Mouse (Mus musculus): ENCODE results near the gene Ltbp2. TPM values are rescaled to one million over a fixed set of nuclear protein-coding genes. Genes with fewer than 3 reads are reported as not detected.

The Ltbp2 gene
- polyA plus RNA-seq, 1 experiment from 2014 or later = 0.05 TPM

DNA sequence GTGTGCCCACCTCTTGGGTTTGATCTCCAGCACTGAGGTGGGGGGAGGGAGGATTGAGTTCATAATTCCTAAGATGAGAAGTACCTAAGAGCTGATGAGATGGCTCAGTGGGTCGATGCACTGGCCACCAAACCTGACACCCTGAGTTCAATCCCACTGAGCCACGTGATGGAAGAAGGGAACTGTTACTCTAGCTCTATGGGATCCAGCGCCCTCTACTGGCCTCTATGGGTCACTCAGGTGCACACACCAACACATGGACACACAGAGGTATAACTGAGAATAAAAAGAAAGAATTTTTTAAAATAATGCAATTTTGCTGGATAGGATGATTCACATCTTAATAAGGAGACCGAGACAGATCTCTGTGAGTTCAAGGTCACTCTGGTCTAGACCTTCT, 57.8 kb downstream of the Ltbp2 start:
- DNase-seq (ENCODE audit: low spot score, missing footprints) (no peak), ATAC-seq (ENCODE audit: low FRiP score) (no peak)
- H3K9me3 ChIP-seq (ENCODE audit: control insufficient read depth, low read length) = no peaks in the 10 kb centered on the region
- no peak overlapping the region for H3K27ac ChIP-seq (ENCODE audit: low read depth, low read length)
- H3K36me3 ChIP-seq (ENCODE audit: control insufficient read depth, insufficient read depth, low read length) = no peaks in the 10 kb centered on the region
- H3K4me1 ChIP-seq (ENCODE audit: control insufficient read depth, insufficient read depth, low read length) = no peaks in the 10 kb centered on the region
- no peak overlapping the region for H3K4me3 ChIP-seq (ENCODE audit: low read depth, low read length)
- no peak overlapping the region for H3K9ac ChIP-seq (ENCODE audit: low read length)
- WGBS = 68% methylated on average over 4 of the region's 4 CpGs
- no peaks in the 10 kb centered on the region for H3K27me3 ChIP-seq (ENCODE audit: control insufficient read depth, insufficient read depth, low read length)
- no peak overlapping the region for H3K4me2 ChIP-seq

GRCm38 (mm10) chr12:84814663-84815325, 61.5 kb downstream of the Ltbp2 start:
- Histone ChIP-seq H3K9ac (ENCODE audit: low read length) (no peak overlapping the region), H3K4me3 (ENCODE audit: low read depth, low read length) (no peak overlapping the region), H3K9me3 (ENCODE audit: control insufficient read depth, low read length) (no peaks in the 10 kb centered on the region), H3K4me1 (ENCODE audit: control insufficient read depth, insufficient read depth, low read length) (no peaks in the 10 kb centered on the region), H3K27ac (ENCODE audit: low read depth, low read length) (no peak overlapping the region), H3K4me2 (no peak overlapping the region), H3K27me3 (ENCODE audit: control insufficient read depth, insufficient read depth, low read length) (no peaks in the 10 kb centered on the region), H3K36me3 (ENCODE audit: control insufficient read depth, insufficient read depth, low read length) (no peaks in the 10 kb centered on the region)
- DNase-seq (ENCODE audit: low spot score, missing footprints) (no peak), ATAC-seq (ENCODE audit: low FRiP score) (no peak)
- WGBS = 76% methylated on average over 3 of the region's 3 CpGs

DNA sequence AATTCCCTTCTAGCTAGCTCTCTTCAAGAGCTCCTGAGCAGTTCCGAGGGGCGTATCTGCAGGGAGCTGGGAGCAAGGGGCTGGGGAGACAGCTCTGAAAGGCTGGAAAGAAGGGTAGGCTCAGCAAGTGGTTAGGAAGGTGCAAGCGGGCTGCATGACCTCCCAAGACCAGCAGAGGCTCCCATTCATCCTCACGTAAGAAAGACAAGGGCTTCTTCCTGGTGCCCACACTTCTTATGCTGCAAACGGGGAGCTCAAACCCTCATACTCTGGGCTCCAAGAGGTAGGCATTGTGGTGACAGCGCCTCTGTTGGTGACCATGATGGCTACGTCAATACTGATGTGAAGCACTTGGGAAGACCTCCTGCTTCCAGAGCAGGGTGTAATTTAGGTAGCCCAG, 62.6 kb downstream of the Ltbp2 start:
- Histone ChIP-seq H3K27ac (ENCODE audit: low read depth, low read length) (no peak overlapping the region), H3K27me3 (ENCODE audit: control insufficient read depth, insufficient read depth, low read length) (no peaks in the 10 kb centered on the region), H3K9me3 (ENCODE audit: control insufficient read depth, low read length) (no peaks in the 10 kb centered on the region), H3K4me2 (no peak overlapping the region), H3K4me1 (ENCODE audit: control insufficient read depth, insufficient read depth, low read length) (no peaks in the 10 kb centered on the region), H3K36me3 (ENCODE audit: control insufficient read depth, insufficient read depth, low read length) (no peaks in the 10 kb centered on the region), H3K9ac (ENCODE audit: low read length) (no peak overlapping the region), H3K4me3 (ENCODE audit: low read depth, low read length) (no peak overlapping the region)
- peak; percentile 19 for DNase-seq (ENCODE audit: low spot score, missing footprints)
- 44% methylated on average over 7 of the region's 7 CpGs for WGBS
- no peak for ATAC-seq (ENCODE audit: low FRiP score)

DNA sequence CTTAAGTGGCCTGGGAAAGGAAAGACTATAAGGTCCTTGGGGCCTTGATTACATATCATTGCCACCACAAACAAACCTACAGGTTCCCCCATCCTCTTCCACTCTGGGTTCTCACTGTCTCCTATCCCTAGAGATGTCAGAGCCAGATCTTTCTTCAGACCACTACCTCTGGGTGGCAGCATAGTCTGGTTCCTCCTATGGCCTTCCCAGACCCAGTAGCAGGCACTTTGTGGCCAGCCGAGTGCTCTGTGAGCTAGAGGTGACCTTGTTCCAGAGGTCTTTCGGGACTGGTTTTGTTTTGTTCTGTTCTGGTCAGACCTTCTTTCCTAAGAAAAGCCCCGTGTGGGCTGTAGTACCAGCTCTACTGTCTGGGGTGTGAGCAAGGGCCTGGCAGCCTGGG, 64.3 kb downstream of the Ltbp2 start:
- no peak for DNase-seq (ENCODE audit: low spot score, missing footprints)
- Histone ChIP-seq H3K27ac (ENCODE audit: low read depth, low read length) (no peak overlapping the region), H3K9ac (ENCODE audit: low read length) (no peak overlapping the region), H3K4me1 (ENCODE audit: control insufficient read depth, insufficient read depth, low read length) (no peaks in the 10 kb centered on the region), H3K36me3 (ENCODE audit: control insufficient read depth, insufficient read depth, low read length) (no peaks in the 10 kb centered on the region), H3K9me3 (ENCODE audit: control insufficient read depth, low read length) (no peaks in the 10 kb centered on the region), H3K4me3 (ENCODE audit: low read depth, low read length) (no peak overlapping the region), H3K27me3 (ENCODE audit: control insufficient read depth, insufficient read depth, low read length) (no peaks in the 10 kb centered on the region), H3K4me2 (no peak overlapping the region)
- no peak for ATAC-seq (ENCODE audit: low FRiP score)
- WGBS = 65% methylated on average over 3 of the region's 3 CpGs

DNA sequence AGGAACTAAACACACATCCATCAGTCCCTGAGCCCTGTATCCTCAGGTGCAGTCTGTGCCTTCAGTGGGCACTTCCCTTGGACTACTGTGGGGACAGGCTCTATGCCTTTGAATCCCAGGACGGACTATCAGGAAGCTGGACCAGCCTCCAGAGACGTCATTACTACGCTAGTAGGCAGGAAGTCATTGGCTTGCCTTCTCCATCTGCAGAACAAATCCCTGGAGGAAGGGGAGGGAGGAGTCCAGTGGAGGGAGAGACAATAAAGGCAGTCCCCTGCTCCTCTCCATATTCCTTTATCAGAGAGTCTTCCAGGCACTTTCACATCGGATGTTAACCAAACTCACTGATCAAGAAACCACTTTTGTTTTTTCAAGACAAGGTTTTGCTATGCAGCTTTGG, 64.8 kb downstream of the Ltbp2 start:
- Histone ChIP-seq H3K27me3 (ENCODE audit: control insufficient read depth, insufficient read depth, low read length) (no peaks in the 10 kb centered on the region), H3K9ac (ENCODE audit: low read length) (no peak overlapping the region), H3K36me3 (ENCODE audit: control insufficient read depth, insufficient read depth, low read length) (no peaks in the 10 kb centered on the region), H3K27ac (ENCODE audit: low read depth, low read length) (no peak overlapping the region), H3K4me3 (ENCODE audit: low read depth, low read length) (no peak overlapping the region), H3K4me2 (no peak overlapping the region), H3K9me3 (ENCODE audit: control insufficient read depth, low read length) (no peaks in the 10 kb centered on the region), H3K4me1 (ENCODE audit: control insufficient read depth, insufficient read depth, low read length) (no peaks in the 10 kb centered on the region)
- no peak for DNase-seq (ENCODE audit: low spot score, missing footprints)
- WGBS = 59% methylated on average over 4 of the region's 4 CpGs
- ATAC-seq (ENCODE audit: low FRiP score) = no peak

- Histone ChIP-seq H3K27ac (ENCODE audit: low read depth, low read length) (no peak overlapping the region), H3K9ac (ENCODE audit: low read length) (no peak overlapping the region), H3K4me3 (ENCODE audit: low read depth, low read length) (no peak overlapping the region), H3K36me3 (ENCODE audit: control insufficient read depth, insufficient read depth, low read length) (no peaks in the 10 kb centered on the region), H3K9me3 (ENCODE audit: control insufficient read depth, low read length) (no peaks in the 10 kb centered on the region), H3K4me2 (no peak overlapping the region), H3K4me1 (ENCODE audit: control insufficient read depth, insufficient read depth, low read length) (no peaks in the 10 kb centered on the region), H3K27me3 (ENCODE audit: control insufficient read depth, insufficient read depth, low read length) (no peaks in the 10 kb centered on the region)
- WGBS = 70% methylated on average over 1 of the region's 1 CpGs
- DNase-seq (ENCODE audit: low spot score, missing footprints) (no peak), ATAC-seq (ENCODE audit: low FRiP score) (no peak)
Observed at GRCm38 (mm10) chr12:84810810-84811209, 65.5 kb downstream of the Ltbp2 start.

- Histone ChIP-seq H3K9ac (ENCODE audit: low read length) (no peak overlapping the region), H3K27me3 (ENCODE audit: control insufficient read depth, insufficient read depth, low read length) (no peaks in the 10 kb centered on the region), H3K4me2 (no peak overlapping the region), H3K4me1 (ENCODE audit: control insufficient read depth, insufficient read depth, low read length) (no peaks in the 10 kb centered on the region), H3K27ac (ENCODE audit: low read depth, low read length) (no peak overlapping the region), H3K9me3 (ENCODE audit: control insufficient read depth, low read length) (no peaks in the 10 kb centered on the region), H3K4me3 (ENCODE audit: low read depth, low read length) (no peak overlapping the region), H3K36me3 (ENCODE audit: control insufficient read depth, insufficient read depth, low read length) (no peaks in the 10 kb centered on the region)
- 80% methylated on average over 6 of the region's 6 CpGs for WGBS
- DNase-seq (ENCODE audit: low spot score, missing footprints) (no peak), ATAC-seq (ENCODE audit: low FRiP score) (no peak)
Observed at GRCm38 (mm10) chr12:84809033-84809432, 67.3 kb downstream of the Ltbp2 start.

- no peaks in the 10 kb centered on the region for H3K36me3 ChIP-seq (ENCODE audit: control insufficient read depth, insufficient read depth, low read length)
- H3K27me3 ChIP-seq (ENCODE audit: control insufficient read depth, insufficient read depth, low read length) = no peaks in the 10 kb centered on the region
- no peak overlapping the region for H3K4me2 ChIP-seq
- no peaks in the 10 kb centered on the region for H3K4me1 ChIP-seq (ENCODE audit: control insufficient read depth, insufficient read depth, low read length)
- DNase-seq (ENCODE audit: low spot score, missing footprints) (no peak), ATAC-seq (ENCODE audit: low FRiP score) (no peak)
- no peak overlapping the region for H3K27ac ChIP-seq (ENCODE audit: low read depth, low read length)
- H3K4me3 ChIP-seq (ENCODE audit: low read depth, low read length) = no peak overlapping the region
- H3K9ac ChIP-seq (ENCODE audit: low read length) = no peak overlapping the region
- no peaks in the 10 kb centered on the region for H3K9me3 ChIP-seq (ENCODE audit: control insufficient read depth, low read length)
- WGBS = 91% methylated on average over 13 of the region's 13 CpGs
Observed at GRCm38 (mm10) chr12:84807351-84807750, 69.0 kb downstream of the Ltbp2 start.

DNA sequence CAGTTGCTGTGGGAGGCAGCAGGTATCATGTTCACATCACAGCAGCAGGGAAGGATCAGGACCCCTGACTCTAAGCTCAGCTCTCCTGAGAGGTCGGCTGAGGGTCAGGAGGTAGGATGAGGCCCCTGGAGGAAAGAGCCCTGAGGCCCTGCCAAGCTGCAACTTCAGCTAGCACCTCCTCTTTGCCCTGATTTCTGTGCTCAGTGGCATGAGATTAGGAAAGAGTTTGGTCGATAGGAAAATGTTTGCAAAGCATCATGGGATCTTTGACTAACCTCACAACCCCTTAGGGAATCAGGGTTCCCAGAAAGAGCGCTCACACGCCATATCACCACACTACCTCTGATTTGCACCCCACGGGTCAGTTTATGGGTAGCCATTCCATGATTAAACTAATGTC, 69.6 kb downstream of the Ltbp2 start:
- ATAC-seq (ENCODE audit: low FRiP score) (no peak), DNase-seq (ENCODE audit: low spot score, missing footprints) (no peak)
- H3K27ac ChIP-seq (ENCODE audit: low read depth, low read length) = no peak overlapping the region
- H3K36me3 ChIP-seq (ENCODE audit: control insufficient read depth, insufficient read depth, low read length) = no peaks in the 10 kb centered on the region
- H3K9ac ChIP-seq (ENCODE audit: low read length) = no peak overlapping the region
- H3K4me1 ChIP-seq (ENCODE audit: control insufficient read depth, insufficient read depth, low read length) = no peaks in the 10 kb centered on the region
- no peaks in the 10 kb centered on the region for H3K9me3 ChIP-seq (ENCODE audit: control insufficient read depth, low read length)
- no peaks in the 10 kb centered on the region for H3K27me3 ChIP-seq (ENCODE audit: control insufficient read depth, insufficient read depth, low read length)
- WGBS = 73% methylated on average over 5 of the region's 5 CpGs
- no peak overlapping the region for H3K4me3 ChIP-seq (ENCODE audit: low read depth, low read length)
- H3K4me2 ChIP-seq = no peak overlapping the region

Measured in midbrain, embryonic 11.5 days (tissue).